ENCODE assay signal across 29 mouse cellular contexts in the genomic region with DNA sequence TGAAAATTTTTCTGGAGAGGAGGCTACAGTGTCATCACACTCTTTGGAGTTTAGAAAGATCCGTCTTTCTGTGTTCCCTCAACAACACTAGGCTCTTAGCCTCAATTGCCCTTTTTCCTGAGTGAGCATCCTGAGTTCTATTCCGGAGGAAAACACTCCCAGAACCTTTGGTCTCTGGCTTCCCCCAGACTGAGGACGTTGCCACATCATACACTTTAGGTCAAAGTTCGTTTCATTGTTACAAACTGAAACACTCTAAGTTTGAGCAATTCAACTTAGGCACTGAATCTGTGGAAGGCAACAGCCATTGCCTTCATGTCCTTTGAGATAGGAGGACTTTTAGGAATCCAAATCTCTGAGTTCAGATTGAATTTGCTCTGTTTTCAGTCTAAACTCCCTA.
A peak's percentile ranks its signal among the peaks of the same experiment; 100 is the strongest.
DNase-seq lines count a peak whose midpoint lies in the region; ATAC-seq and TF ChIP-seq lines count a peak whose summit lies in the region.
"Had no signal": no experiment of that assay in that cellular context is flagged by ENCODE, and none has a peak within 500 bp of the region (broad histone marks: within the 10 kb centered on the region; RNA-seq: fewer than 3 reads in every experiment).

No protein-coding gene starts in this region.

- DNase-seq in adrenal gland, postnatal 14 days, result peak; percentile 28
- no peak for DNase-seq in adrenal gland, postnatal 4 days (ENCODE audit: low spot score in 2 of 2)
- peak; percentile 33 for DNase-seq in kidney, adult 2 months
- peak; percentile 33 for DNase-seq in adipocyte (ENCODE audit: low spot score)
- DNase-seq in cerebellum, postnatal 14 days, result no peak
- no peak for DNase-seq in right cerebral cortex, postnatal 10 days (ENCODE audit: low spot score in 2 of 2)
- DNase-seq: adrenal gland, postnatal 25 days; cerebellum, adult 2 months; cerebellum, postnatal 25 days; gastrocnemius, postnatal 25 days; kidney, adult 8-10 months; kidney, postnatal 4 days; left cerebral cortex, postnatal 4 days; retina, postnatal 1 day; right cerebral cortex, postnatal 25 days; spleen, adult 18-20 months; thymus, postnatal 14 days had no signal

- no peaks in the 10 kb centered on the region for H3K36me3 ChIP-seq in kidney, adult 2 months (ENCODE audit: control insufficient read depth, insufficient read depth, low read length)
- no peaks in the 10 kb centered on the region for H3K36me3 ChIP-seq in kidney, embryonic 16.5 days (ENCODE audit: insufficient read depth, low read length)
- no peaks in the 10 kb centered on the region for H3K36me3 ChIP-seq in intestine, embryonic 16.5 days (ENCODE audit: control insufficient read depth, insufficient read depth, low read length)
- H3K36me3 ChIP-seq: embryonic facial prominence, embryonic 12.5 days; forebrain, embryonic 15.5 days; heart, embryonic 10.5 days; liver, embryonic 15.5 days; lung, embryonic 15.5 days; midbrain, embryonic 10.5 days; midbrain, embryonic 15.5 days; neural tube, embryonic 15.5 days had no signal

- WGBS in kidney, adult 2 months, result 50% methylated on average over 4 of the region's 4 CpGs
- 61% methylated on average over 4 of the region's 4 CpGs for WGBS in kidney, embryonic 16.5 days
- 49% methylated on average over 4 of the region's 4 CpGs for WGBS in intestine, embryonic 16.5 days

- no peaks in the 10 kb centered on the region for H3K27me3 ChIP-seq in kidney, adult 2 months (replicated peaks; ENCODE audit: control insufficient read depth, insufficient read depth, low read length)
- H3K27me3 ChIP-seq in kidney, embryonic 16.5 days (ENCODE audit: insufficient read depth, low read length), result no peaks in the 10 kb centered on the region
- no peaks in the 10 kb centered on the region for H3K27me3 ChIP-seq in intestine, embryonic 16.5 days (replicated peaks; ENCODE audit: control insufficient read depth, insufficient read depth, low read length)
- H3K27me3 ChIP-seq: embryonic facial prominence, embryonic 12.5 days; forebrain, embryonic 15.5 days; liver, embryonic 15.5 days; lung, embryonic 15.5 days; midbrain, embryonic 15.5 days; neural tube, embryonic 15.5 days; Patski had no signal

- no peak overlapping the region for H3K4me3 ChIP-seq in kidney, adult 2 months (ENCODE audit: insufficient read depth, low read depth, low read length)
- no peak overlapping the region for H3K4me3 ChIP-seq in kidney, embryonic 16.5 days (ENCODE audit: low read length)
- no peak overlapping the region for H3K4me3 ChIP-seq in intestine, embryonic 16.5 days (ENCODE audit: low read length)
- H3K4me3 ChIP-seq: embryonic facial prominence, embryonic 12.5 days; forebrain, embryonic 15.5 days; heart, embryonic 10.5 days; liver, embryonic 15.5 days; lung, embryonic 15.5 days; midbrain, embryonic 10.5 days; midbrain, embryonic 15.5 days; neural tube, embryonic 15.5 days had no signal

- no peak for ATAC-seq in kidney, embryonic 16.5 days (ENCODE audit: low FRiP score, low TSS enrichment)
- peak; percentile 62 for ATAC-seq in intestine, embryonic 16.5 days
- ATAC-seq: forebrain, embryonic 15.5 days; midbrain, embryonic 15.5 days; Patski had no signal

- no peak overlapping the region for H3K4me2 ChIP-seq in kidney, embryonic 16.5 days (replicated peaks; ENCODE audit: low read depth, low read length)
- H3K4me2 ChIP-seq in intestine, embryonic 16.5 days (ENCODE audit: low read depth, low read length), result no peak overlapping the region
- H3K4me2 ChIP-seq: embryonic facial prominence, embryonic 12.5 days; forebrain, embryonic 15.5 days; hindbrain, embryonic 14.5 days; liver, embryonic 15.5 days; lung, embryonic 15.5 days; midbrain, embryonic 15.5 days; neural tube, embryonic 15.5 days had no signal

- TF ChIP-seq CTCF in kidney, adult 2 months (conservative IDR thresholded peaks at IDR 0.05; ENCODE audit: insufficient read depth, insufficient read length, low read depth, low read length), result no peak

- H3K9me3 ChIP-seq in kidney, embryonic 16.5 days (ENCODE audit: low read length), result no peaks in the 10 kb centered on the region
- H3K9me3 ChIP-seq in intestine, embryonic 16.5 days (ENCODE audit: control insufficient read depth, low read length), result no peaks in the 10 kb centered on the region
- H3K9me3 ChIP-seq: embryonic facial prominence, embryonic 12.5 days; forebrain, embryonic 15.5 days; heart, embryonic 10.5 days; liver, embryonic 15.5 days; lung, embryonic 15.5 days; midbrain, embryonic 10.5 days; midbrain, embryonic 15.5 days; neural tube, embryonic 15.5 days had no signal

- H3K9ac ChIP-seq in kidney, embryonic 16.5 days (replicated peaks; ENCODE audit: low read length), result no peak overlapping the region
- H3K9ac ChIP-seq in intestine, embryonic 16.5 days (ENCODE audit: low read depth, low read length), result no peak overlapping the region
- H3K9ac ChIP-seq: embryonic facial prominence, embryonic 12.5 days; forebrain, embryonic 15.5 days; hindbrain, embryonic 14.5 days; liver, embryonic 15.5 days; lung, embryonic 15.5 days; midbrain, embryonic 15.5 days; neural tube, embryonic 15.5 days had no signal

- no peak overlapping the region for H3K27ac ChIP-seq in kidney, adult 2 months (ENCODE audit: insufficient read depth, low read depth, low read length)
- no peak overlapping the region for H3K27ac ChIP-seq in kidney, embryonic 16.5 days (ENCODE audit: low read length)
- H3K27ac ChIP-seq in intestine, embryonic 16.5 days (ENCODE audit: low read length), result peak overlapping the region; percentile 5; the same call in 1 of the 2 replicates
- H3K27ac ChIP-seq: embryonic facial prominence, embryonic 12.5 days; forebrain, embryonic 15.5 days; heart, embryonic 10.5 days; hindbrain, embryonic 14.5 days; liver, embryonic 15.5 days; lung, embryonic 15.5 days; midbrain, embryonic 10.5 days; midbrain, embryonic 15.5 days; neural tube, embryonic 15.5 days had no signal

- TF ChIP-seq POLR2A in kidney, adult 2 months (IDR thresholded peaks at IDR 0.05; ENCODE audit: low read depth, low read length), result no peak

- H3K4me1 ChIP-seq in kidney, adult 2 months (ENCODE audit: control insufficient read depth, insufficient read depth, low read length), result no peaks in the 10 kb centered on the region
- H3K4me1 ChIP-seq in kidney, embryonic 16.5 days (ENCODE audit: insufficient read depth, low read length), result peaks cover 4% of the 10 kb centered on the region; the same call in 1 of the 2 replicates
- no peaks in the 10 kb centered on the region for H3K4me1 ChIP-seq in intestine, embryonic 16.5 days (ENCODE audit: control insufficient read depth, insufficient read depth, low read length)
- H3K4me1 ChIP-seq: embryonic facial prominence, embryonic 12.5 days; heart, embryonic 10.5 days; liver, embryonic 15.5 days; lung, embryonic 15.5 days had no signal

Comparison
In these comparisons a context has a peak if more than half of its experiments do, and no peak if none do; other contexts are left out.
1. DNase-seq: peak in adrenal gland, postnatal 14 days (single experiment), kidney, adult 2 months (single experiment) and adipocyte (single experiment); none in adrenal gland, postnatal 4 days (0 of 2), cerebellum, postnatal 14 days (0 of 2) and right cerebral cortex, postnatal 10 days (0 of 2).